Mouse (Mus musculus) CD4-positive helper T cell, adult 2 months (primary cell): ENCODE results near the gene Nrf1.

ENCODE experiments used
- DNase-seq: peaks from one replicate; pipeline ENCODE4 v3.0.0-alpha.2; 2012; ENCODE audit warnings: low read depth, missing footprints, low spot score

Gene Nrf1

DNA sequence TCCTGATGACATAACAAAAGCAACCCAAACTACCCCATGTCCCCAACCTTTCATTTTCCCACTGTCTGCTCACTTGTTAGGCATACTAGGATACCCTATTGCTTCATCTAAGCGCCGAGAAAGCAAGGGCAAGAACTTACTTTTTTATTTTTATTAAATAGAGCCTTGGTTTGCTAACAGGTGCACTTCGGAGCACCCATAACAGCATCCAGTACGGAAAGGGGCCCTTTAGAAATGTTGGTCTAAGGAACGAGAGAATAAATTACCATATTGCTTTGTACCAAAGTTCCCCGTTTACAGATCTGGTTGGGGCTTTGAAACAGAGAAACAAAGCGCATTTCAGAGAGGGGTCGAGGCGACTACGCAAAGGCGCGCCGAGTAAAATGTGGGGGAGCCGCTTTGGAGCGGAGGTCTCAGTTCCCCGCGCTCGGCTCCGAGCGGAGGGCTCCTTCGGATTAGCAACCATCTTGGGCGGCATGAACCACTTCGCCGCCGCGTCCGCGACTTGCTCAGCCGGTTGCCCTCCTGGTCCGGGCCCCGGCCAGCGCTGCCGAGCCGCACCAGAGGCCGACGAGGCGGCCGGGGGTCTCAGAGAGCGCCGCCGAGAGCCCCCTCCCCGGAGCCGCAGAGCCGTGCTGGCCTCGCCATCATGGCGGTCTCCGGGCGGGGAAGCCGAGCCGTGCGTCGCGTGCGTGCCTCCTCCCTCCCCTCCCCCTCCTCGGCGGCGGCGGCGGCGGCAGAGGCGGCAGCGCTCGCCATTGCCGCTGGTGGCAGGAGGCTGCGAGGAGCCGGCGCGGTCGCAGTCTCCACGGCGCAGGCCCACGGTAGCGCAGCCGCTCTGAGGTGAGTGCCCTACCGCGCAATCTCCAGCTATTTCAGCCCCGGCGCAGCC, at the start of gene Nrf1:
Gene Nrf1, plus strand, starts transcription at position 718 of the 892 bp plus-strand sequence.
- DNase-seq = peak; percentile 95

DNA sequence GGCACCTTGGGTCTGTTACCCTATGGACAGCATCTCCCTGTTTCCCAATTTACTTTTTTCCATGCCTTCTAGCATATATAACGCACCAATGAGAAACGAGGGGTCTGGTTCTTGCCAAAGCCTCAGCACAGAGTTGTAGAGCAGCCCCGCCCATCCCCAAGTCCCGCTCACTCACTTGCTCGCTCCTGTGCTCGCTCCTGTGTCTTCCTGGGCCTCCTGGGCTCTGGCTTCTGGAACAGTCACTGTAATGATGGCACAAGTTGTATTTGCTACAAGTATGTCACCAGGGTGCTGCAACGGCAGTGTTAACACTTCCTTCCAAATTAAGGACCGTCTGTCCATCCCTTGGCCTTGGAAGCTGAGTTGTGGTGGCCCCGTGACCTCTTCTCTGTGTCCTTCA, 49.6 kb upstream of the Nrf1 start:
- DNase-seq = no peak

DNA sequence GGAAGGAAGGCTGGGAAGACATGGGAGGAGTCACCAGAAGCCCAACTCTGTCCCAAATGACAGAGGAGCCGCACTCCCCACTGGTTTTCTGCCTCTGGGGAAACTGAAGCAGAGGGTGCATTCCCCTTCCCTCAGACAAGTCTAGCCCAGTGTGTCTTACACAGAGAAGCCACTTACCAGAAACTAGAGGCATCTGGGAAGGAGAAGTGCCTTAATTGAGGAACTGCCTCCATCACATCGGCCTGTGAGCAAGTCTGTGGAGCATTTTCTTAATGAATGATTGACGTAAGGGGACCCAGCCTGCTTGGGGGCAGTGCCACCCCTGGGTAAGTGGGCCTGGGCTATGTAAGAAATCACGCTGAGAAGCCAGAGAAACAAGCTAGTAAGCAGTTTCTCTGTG, 49.0 kb upstream of the Nrf1 start:
- DNase-seq = no peak

DNA sequence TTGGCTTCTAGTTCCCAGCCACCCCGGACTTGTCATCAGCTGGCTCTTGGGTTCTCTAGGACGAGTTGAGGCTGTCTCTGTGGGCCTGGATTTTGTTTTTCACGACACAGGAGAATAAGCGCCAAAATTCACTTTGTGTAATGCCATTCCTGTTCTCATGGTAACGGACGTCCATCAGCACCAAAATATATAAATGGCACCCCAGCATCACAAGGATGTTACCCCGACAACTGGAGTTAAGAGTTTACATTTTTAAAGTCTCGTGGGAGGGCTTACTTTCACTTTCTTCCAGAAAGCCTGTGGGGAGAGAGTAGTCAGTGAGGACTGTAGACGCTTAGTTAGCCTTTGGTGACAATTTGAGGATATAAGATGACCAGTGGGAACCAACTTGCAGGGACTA, 45.2 kb upstream of the Nrf1 start:
- DNase-seq = no peak

DNA sequence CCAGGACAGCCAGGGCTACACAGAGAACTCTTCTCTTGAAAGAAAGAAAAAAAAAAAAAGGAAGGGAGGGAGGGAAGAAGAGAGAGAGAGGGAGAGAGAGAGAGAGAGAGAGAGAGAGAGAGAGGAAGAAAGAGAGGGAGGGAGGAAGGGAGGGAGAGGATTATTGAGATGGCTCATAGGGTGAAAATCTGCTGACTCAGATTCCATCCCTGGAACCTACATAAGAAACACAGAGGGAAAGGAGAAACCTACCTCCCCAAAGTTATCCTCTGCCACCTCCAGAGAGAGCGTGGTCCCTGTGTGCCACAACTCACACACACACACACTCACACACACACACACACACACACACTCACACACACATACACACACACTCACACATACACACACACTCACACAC, 41.9 kb upstream of the Nrf1 start:
- no peak for DNase-seq

DNA sequence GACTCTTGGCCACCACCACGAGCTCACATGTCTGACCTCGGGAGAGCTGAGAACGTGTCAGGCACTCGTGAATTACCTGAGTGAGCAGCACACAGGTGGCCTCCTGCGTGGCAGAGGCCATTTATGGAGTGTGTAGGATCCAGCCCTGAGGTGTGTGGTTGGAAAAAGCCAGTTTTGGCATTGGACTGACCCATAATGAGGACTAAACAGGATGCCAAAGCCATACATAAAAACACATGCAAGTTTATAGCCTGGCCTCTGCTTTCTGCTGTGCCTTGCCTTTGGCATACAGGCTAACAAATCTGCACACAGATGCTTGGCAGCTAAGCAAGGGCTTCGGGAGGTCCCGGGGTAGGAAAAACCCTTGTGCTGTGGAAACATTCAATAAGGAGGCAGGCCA, 38.6 kb upstream of the Nrf1 start:
- DNase-seq = no peak

DNA sequence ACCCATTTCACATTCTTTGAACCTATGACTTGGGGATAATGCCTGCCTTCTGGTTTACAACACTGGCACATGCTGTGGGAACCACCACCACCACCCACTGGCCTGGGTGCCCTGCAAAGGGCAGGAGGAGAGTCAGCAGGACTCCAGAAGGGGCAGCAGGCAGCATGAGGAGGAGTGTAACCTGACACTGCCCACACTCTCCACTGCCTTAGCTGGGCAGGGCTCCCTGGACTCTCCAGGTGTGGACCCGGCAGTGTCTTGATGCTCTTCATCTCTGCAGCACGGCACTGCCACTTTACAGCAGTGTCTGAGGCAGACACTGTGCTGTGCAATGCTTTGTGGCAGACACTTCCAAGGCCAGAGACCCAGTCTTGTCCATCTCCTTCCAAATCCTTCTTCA, 34.3 kb upstream of the Nrf1 start:
- DNase-seq = no peak

DNA sequence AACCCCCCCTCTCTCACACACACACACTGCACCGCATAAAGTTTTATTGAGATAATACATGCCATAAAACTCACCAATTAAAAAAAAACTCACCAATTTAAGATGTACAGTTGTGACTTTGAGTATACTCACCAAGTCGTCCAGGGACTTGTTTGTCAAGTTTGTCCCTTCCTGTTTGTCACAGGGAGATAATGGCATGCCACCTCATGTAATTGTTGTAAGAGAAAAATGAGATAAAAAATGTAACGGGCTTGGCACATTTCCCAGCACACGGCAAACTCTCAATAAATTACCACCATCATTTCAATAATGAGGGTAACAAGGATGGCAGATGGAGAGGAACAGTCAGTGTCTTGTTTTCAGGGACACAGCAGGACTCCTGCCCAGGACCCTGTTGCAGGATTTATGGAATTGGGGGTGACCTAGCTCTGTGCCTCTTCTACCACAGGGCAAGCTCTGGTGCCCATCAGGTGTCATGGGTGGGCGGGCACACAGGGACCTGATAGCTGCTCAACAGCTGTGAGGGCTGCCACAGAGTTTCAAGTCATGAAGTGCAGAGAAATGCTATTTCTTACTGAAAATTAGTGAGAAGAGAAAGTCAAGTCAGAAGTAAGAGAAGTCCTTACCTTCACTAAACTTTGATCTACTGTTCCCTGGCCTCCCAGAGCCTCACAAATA, 33.5 kb upstream of the Nrf1 start:
- DNase-seq = no peak

DNA sequence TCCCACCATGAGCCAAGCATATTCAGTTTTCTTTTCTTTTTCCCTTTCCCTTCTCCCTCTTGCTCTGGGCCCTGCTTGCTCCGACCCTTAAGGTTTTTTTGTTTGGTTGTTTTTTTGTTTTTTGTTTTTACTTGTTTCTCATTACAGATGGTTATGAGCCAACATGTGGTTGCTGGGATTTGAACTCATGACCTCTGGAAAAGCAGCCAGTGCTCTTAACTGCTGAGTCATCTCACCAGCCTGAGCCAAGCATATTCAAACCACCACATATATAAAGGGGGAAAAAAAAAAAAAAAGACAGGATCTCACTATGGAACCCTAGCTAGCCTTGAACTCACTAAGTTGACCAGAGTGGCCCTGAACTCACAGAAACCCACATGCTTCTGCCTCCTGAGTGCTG, 26.5 kb upstream of the Nrf1 start:
- DNase-seq = no peak

DNA sequence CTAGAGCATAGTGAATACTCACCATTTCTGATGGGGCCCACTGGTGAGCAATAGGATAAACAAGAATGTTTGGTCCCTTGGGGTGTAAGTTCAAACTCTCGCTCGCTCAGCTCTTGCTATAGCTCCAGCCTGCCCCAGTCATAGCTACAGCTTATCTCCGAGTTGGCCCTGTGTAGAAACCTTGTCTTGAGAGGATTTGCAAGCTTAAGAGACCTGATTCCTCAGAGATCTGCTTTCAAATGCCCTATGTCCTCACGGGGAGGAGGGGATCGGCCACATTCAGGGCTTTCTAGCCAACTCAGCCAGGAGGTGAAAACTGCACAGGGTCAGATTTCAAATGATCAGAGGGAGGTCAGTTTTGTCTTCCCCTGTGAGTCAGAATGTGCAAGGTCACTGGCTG, 26.1 kb upstream of the Nrf1 start:
- no peak for DNase-seq

DNA sequence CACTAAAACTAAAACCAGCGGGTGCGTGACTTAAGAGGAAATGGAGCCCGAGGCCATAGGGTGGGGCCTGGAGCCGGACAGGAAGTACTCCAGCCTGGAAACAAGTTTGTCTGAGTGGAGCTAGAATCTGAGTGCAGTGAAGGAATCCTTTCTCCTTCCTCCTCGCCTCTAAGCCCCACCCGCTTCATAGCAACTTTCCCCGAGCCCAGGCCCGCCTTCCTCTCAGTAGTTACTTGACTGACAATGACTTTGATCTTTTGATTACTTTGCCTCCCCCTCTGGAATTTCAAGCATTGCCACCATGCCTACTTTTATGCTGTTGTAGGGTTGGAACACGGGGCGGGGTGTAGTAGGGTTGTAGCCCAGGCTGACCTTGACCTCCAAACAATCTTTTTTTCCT, 21.0 kb upstream of the Nrf1 start:
- no peak for DNase-seq

DNA sequence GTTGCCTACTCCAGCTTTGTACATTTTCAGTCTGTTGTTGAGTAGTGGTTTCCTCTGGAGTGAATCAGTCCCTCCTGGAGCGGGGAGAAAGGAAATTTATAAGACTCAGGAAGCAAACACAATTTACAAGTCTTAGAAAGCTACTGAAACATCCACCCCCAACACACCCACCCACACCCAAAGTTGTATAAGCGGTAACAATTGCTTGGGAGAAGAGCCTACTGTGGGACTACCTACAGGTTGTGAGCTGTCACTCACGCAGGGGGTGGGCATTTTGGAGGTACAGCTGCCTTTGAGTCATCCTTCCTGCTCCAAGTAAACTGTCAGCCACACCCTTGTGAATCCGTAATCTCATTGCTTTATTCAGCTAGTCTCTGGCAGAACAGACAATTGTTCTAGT, 19.4 kb upstream of the Nrf1 start:
- no peak for DNase-seq

DNA sequence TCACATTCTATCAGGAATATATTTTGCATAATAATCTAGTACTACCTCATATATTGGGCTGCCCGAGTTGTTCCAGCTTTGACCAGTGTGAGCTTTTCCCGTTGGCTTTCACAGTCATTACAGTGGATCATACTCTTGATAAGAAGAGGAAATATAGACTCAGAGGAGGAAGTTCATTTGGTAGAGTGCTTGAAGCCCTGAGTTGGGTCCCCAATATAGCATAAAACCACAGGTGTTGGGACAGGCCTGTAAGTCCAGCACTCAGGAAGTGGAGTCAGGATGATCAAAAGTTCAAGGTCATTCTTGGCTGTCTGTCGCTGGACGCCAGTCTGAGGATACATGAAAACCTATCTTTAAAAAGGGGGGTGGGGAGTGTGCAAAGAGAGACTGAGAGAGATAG, 12.7 kb upstream of the Nrf1 start:
- DNase-seq = no peak

DNA sequence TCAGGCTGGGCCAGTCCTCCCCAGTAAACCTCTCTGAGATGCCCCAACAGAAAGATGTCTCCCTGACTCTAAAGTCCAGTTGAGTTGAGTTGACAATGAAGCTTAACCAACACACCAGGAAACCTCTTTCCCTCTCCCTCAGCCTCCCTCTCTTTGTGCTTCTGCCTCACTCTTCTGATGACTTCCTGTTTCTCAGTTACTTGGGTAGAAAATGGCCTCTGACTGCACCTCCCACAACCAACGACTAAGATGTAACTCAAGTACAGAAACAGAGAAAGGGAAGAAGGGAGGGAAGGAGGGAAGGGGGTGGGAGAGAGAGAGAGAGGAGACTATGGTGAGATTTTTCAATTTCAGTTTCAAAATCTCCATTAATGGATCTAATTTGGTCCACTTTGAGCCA, 6.3 kb upstream of the Nrf1 start:
- DNase-seq = no peak

DNA sequence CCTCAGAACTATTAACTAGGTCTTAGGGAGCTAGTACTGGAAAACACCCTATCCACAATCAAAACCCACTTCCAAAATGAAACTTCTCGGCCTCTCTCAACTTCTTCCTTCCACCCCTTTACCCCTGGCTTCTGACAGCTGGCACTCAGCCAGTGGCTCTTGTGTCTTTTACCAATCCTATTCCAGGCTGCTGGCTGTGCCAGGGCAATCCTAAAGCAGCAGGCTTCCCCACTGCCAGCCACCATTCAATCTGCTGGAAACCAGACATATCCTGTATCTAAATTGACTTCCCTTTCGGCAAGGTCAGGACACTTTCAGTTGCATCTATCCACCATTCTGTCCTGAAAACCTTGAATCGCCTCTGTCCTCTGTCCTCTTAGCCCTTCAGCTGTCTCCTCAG, 5.3 kb upstream of the Nrf1 start:
- DNase-seq = no peak

DNA sequence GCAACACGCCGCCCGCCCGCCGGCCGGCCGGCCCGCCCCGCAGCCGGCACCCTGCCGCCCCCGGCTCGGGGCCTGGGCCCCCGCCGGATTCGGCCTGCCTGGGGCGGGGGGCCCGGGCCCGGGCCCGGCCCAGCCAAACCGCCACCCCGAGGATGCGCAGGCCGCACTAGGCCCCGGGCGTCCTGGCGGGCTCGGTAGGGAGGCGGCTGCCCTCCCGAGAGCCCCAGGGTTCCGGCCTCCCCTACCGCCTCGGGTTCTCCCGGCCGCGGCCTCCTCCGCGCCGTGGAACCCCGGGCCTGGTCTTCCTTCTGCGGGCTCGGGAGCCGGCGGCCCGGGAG, 344 bp downstream of the Nrf1 start:
- DNase-seq = no peak

DNA sequence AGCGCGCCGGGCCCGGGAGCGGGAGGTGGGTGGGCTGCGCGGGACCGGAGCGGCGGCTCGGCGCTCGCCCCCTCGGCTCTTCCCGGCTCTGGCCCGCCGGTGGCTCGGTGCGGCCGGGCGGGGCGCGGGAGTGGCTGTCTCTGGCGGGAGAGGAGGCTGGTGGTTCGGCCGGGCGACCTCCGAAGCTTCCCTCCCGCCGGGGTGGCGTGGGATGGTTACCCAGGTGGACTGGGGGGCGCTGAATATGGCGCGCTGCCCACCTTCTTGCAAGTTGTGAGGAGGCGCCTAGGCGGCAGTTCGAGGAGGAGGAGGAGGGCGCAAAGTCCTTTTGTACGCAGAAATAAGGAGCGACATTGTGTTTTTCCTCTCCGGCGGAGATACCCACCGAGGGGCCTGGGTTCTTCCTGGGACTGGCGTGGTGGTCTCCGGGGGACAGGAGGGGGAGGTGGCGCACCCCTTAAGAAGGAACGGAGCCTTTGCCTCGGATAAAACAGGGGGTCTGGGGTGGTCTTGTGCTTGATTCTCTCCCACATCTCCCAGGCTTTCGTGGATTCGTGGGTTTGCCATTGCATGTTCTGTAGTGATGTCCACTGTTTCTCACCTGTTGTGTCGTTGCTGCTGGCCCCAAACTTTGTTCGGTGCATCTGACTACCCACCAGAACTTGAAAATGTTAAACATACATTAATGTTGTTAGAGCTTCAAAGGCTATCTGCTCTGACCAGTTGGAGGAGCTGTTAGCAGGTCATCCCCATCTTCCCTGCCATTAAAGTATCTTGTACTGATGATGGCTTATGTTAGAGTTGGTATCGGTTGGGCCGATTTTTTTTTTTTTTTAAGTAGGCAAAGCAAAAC, 939 bp downstream of the Nrf1 start:
- DNase-seq = no peak

DNA sequence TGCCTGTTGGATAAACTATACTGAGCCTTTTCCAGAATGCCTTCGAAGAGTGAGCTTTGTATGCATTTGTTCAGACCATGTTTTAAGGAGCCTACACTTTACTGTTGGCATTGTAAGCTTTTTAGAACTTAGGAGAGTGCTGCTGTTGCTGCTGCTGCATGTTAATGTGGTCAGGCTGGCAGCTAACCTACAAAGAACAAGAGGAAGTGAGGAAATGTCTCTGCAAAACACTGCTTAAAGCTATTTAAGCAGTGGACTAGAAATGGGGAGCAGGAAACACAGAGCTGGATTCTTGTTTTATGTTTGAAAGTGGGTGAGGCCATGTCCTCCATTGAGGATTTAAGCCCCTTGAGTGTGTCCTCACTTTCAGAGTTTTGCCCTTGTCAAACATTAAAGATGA, 5.3 kb downstream of the Nrf1 start:
- DNase-seq = peak; percentile 52

DNA sequence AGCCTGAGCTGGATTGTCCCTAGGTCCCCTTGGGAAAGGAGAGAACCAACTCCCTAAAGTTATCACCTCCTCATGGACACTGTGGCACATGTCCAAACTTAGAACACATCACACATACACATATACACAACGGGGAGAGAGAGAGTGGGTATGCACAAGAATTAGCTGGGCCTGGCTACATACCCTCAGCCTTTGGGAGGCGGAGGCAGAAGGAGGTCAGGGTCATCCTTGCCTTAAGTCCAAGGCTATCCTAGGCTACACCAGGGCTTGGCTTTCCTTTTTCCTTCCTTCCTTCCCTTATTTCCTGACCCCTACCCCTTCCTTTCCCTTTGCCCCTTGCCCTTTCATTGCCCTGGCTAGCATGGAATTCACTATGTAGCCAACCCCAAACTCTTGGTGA, 14.8 kb downstream of the Nrf1 start:
- DNase-seq = no peak

DNA sequence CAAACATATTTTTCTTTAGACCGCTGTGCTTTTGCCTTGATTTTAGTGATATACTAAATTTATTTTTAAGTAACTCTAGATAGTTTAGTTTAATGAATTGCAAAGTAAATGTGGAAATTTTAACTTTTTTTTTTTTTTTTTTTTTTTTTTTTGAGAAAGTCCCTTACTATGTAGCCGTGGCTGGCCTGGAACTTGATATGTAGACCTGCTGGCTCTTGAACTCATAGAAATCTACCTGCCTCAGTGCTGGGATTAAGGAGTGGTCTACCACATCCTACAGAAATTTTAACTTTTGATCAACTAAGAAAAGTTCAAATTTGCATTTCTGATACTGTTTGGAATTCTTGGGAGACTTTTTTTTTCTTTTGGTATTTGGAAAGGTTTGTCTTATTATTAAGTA, 17.6 kb downstream of the Nrf1 start:
- no peak for DNase-seq

DNA sequence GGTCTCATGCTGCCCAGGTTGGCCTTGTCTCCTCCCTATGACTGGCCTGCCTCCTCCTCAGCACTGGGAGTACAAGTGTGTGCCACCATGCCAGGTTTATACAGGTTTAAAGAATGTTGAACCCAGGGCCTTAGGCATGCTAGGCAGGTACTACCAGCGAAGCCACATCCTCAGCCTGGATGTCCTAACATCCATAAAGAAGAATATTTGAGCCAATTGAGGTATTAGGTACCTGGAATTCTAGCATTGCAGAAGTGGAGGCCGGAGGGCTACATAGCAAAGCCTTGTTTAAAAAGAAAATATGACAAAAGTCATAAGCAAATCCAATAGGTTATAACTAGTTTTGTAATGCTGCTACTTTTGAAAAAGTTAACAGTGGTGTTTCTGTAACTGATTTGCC, 19.0 kb downstream of the Nrf1 start:
- no peak for DNase-seq

DNA sequence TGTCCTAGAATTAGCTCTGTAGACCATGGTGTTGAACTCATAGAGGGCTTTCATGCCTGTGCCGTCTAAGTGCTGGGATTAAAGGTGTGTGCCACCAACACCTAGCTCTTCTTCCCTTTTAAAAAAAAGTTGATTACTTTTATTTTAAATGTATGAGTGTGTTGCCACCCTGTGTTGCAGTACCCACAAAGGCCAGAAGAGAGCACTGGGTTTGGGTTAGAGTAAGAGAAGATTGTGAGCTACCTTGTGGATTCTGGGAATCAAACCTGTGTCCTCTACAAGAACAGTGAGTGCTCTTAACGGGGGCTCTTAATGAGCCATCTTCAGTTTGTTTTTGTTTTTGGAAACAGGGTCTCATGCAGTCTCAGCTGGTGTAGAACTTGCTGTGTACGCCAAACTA, 24.7 kb downstream of the Nrf1 start:
- DNase-seq = peak; percentile 19
